12 mouse cellular contexts compared by ENCODE assay signal in the genomic region with DNA sequence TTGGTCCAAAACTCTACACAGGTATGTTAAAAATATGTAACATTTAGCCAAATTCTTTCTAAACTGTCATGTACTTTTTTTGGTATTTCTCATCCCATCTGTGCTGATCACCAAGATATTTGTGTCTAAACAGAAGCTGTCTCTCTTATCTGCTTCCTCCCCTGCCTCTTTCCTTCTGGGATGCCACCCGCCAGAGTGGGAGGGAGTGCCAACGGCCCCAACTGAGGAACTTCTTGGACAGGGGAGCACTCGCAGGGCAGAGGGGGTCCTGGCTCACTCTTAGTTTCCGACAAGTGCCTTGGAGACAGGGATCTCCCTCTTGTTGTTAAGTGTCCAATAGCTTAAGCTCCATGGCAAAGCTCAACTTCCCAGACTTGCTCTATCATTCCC.
DNase-seq lines count a peak whose midpoint lies in the region; ATAC-seq lines count a peak whose summit lies in the region.
"Had no signal": no experiment of that assay in that cellular context is flagged by ENCODE, and none has a peak within 500 bp of the region (broad histone marks: within the 10 kb centered on the region; RNA-seq: fewer than 3 reads in every experiment).

No protein-coding gene starts in this region.

- DNase-seq in frontal cortex, postnatal 25 days (ENCODE audit: low spot score in 2 of 2), result no peak
- DNase-seq in cerebellum, adult 11 months, result peak; percentile 38
- peak; percentile 66 for DNase-seq in cerebellum, adult 9-10 months
- peak; percentile 13 for DNase-seq in left cerebral cortex, postnatal 4 days
- no peak for DNase-seq in gastrocnemius, postnatal 14 days
- DNase-seq in lung, postnatal 14 days, result no peak
- no peak for DNase-seq in heart, postnatal 25 days (ENCODE audit: low spot score)
- DNase-seq: heart, postnatal 36 days; kidney, adult 11 months; liver; liver, postnatal 0 days had no signal

- ATAC-seq in frontal cortex, adult (ENCODE audit: low TSS enrichment), result peak; percentile 76
- ATAC-seq: liver, postnatal 0 days had no signal

- intact Hi-C loops in left cerebral cortex, postnatal 4 days (cut with DNase I), result no loop called here
- intact Hi-C loops in gastrocnemius, postnatal 14 days (cut with DNase I; ENCODE audit: low total_unique reads), result no loop called here
- intact Hi-C loops in heart, postnatal 25 days (cut with DNase I), result no loop called here

Comparison
In these comparisons a context has a peak if more than half of its experiments do, and no peak if none do; other contexts are left out.
1. DNase-seq: peak in cerebellum, adult 11 months (single experiment), cerebellum, adult 9-10 months (single experiment) and left cerebral cortex, postnatal 4 days (single experiment); none in frontal cortex, postnatal 25 days (0 of 2), gastrocnemius, postnatal 14 days (single experiment), lung, postnatal 14 days (single experiment) and heart, postnatal 25 days (single experiment).